Mouse (Mus musculus) midbrain, embryonic 15.5 days (tissue): ENCODE data around the gene Rhox4d. TPM values are rescaled to one million over a fixed set of nuclear protein-coding genes. Genes with fewer than 3 reads are reported as not detected.
"Not testable (repeated sequence)": the region's sequence is repeated elsewhere in the genome, so short reads cannot be mapped to it uniquely, and the experiment has no call there.

ENCODE experiments used
- ATAC-seq: fragments of 200-750 bp; cut with Nextera tagmentation; replicated peaks from 2 replicates; pipeline ENCODE4 v1.8.0; 2017; ENCODE audit warnings: moderate TSS enrichment
- H3K27ac ChIP-seq: fragments of 300-500 bp; sonication (generic); 2 replicates; pipeline ENCODE4 v1.5.1; 2015; ENCODE audit warnings: mild to moderate bottlenecking, inconsistent platforms
- H3K27me3 ChIP-seq: fragments of 300-500 bp; sonication (generic); replicated peaks from 2 replicates; pipeline ENCODE4 v1.6.1; 2015; ENCODE audit warnings: inconsistent platforms
- H3K36me3 ChIP-seq: fragments of 300-500 bp; sonication (generic); replicated peaks from 2 replicates; pipeline ENCODE4 v1.6.1; 2015; ENCODE audit warnings: inconsistent platforms
- H3K4me1 ChIP-seq: fragments of 300-500 bp; sonication (generic); 2 replicates; pipeline ENCODE4 v1.6.1; 2015; ENCODE audit warnings: inconsistent platforms
- H3K4me2 ChIP-seq: fragments of 300-500 bp; sonication (generic); 2 replicates; pipeline ENCODE4 v1.6.1; 2015; ENCODE audit warnings: inconsistent platforms, mild to moderate bottlenecking, moderate library complexity
- H3K4me3 ChIP-seq: fragments of 300-500 bp; sonication (generic); 2 replicates; pipeline ENCODE4 v1.5.1; 2015; ENCODE audit warnings: mild to moderate bottlenecking, inconsistent platforms
- H3K9ac ChIP-seq: fragments of 300-500 bp; sonication (generic); 2 replicates; pipeline ENCODE4 v1.6.1; 2015; ENCODE audit warnings: mild to moderate bottlenecking, inconsistent platforms
- H3K9me3 ChIP-seq: fragments of 300-500 bp; sonication (generic); 2 replicates; pipeline ENCODE4 v1.6.1; 2016; ENCODE audit warnings: inconsistent platforms
- WGBS: fragments of 180-500 bp; shearing (Covaris S2); methylation state at CpG from one replicate; pipeline ENCODE4 v1.1.7; 2015; ENCODE audit warnings: mixed read lengths; 5-methylcytosine and 5-hydroxymethylcytosine counted together
- polyA plus RNA-seq: library from polyadenylated mRNA; unstranded; fragments of >200 nt; fragmentation: Nextera tagmentation; extraction: Ambion mirVana; gene quantifications from 2 replicates; pipeline ENCODE4 v1.2.1, GENCODE M21; 2015

The Rhox4d gene
- polyA plus RNA-seq = not detected in 2 replicates

GRCm38 (mm10) chrX:37514059-37514458 lies at the start of gene Rhox4d:
Gene Rhox4d (plus strand): TSS chrX:37514359.
- not testable (repeated sequence) for H3K4me1 ChIP-seq, H3K4me3 ChIP-seq, H3K9me3 ChIP-seq, ATAC-seq, H3K27ac ChIP-seq, H3K4me2 ChIP-seq, H3K9ac ChIP-seq, H3K27me3 ChIP-seq, H3K36me3 ChIP-seq
- 93% methylated on average over 17 of the region's 18 CpGs for WGBS

DNA sequence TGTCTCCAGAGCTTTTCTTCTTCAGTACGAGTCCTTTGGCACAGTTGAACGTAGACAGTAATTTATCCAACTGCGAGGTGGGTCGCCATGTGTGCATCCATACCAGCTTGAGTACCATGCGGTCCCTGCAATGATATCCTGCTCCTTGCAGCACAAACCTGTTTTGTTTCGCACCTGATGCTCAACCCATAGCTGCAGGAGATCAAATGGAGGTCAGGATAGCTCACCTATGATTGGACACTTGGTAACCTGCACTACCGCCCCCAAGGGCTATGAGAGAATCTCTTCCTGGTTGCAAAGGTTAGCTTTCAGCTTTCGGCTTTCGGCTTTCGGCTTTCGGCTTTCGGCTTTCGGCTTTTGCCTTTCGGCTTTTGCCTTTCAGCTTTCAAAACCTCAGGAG lies 34.1 kb upstream of the Rhox4d start, which contains the start of gene Rhox4c:
Gene Rhox4c, plus strand, starts transcription at position 301 of the 400 bp plus-strand sequence.
- H3K36me3 ChIP-seq, H3K4me2 ChIP-seq, H3K4me1 ChIP-seq, H3K9ac ChIP-seq, H3K27me3 ChIP-seq, H3K27ac ChIP-seq, ATAC-seq, H3K9me3 ChIP-seq, H3K4me3 ChIP-seq: not testable (repeated sequence)
- 94% methylated on average over 14 of the region's 14 CpGs for WGBS

- H3K27me3 ChIP-seq, ATAC-seq, H3K36me3 ChIP-seq, H3K9me3 ChIP-seq, H3K4me1 ChIP-seq, H3K27ac ChIP-seq, H3K9ac ChIP-seq, H3K4me3 ChIP-seq, H3K4me2 ChIP-seq: not testable (repeated sequence)
- WGBS = 85% methylated on average over 2 of the region's 8 CpGs
These were observed 16.0 kb downstream of the Rhox4d start, which contains the start of gene Rhox2e for GRCm38 (mm10) chrX:37530152-37530551. Gene Rhox2e (plus strand): TSS chrX:37530452.

DNA sequence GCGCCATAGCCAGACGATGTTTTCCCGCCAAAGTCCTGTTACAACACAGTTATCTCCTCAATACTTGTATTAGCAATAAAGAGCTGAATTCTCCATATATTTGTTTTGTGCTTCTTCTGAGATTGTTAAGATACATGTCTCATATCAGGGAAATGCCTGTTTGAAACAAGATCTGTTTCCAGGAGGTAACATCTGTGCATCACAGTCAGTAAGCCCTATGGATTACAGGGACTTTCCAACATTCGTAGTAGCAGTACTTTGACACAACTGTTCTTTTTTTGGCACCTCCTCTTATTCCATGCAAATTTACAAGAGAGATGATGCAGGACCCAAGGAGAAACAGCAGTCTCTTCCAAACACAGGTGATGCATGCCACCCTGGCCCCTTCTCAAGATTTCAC lies 27.6 kb downstream of the Rhox4d start, which contains the start of gene Rhox3e:
Gene Rhox3e, plus strand, starts transcription at position 301 of the 400 bp plus-strand sequence.
- not testable (repeated sequence) for H3K9me3 ChIP-seq, ATAC-seq, H3K4me2 ChIP-seq, H3K4me3 ChIP-seq, H3K27me3 ChIP-seq, H3K9ac ChIP-seq, H3K4me1 ChIP-seq, H3K36me3 ChIP-seq, H3K27ac ChIP-seq
- no CpG with 5 or more reads among the region's 4 CpGs for WGBS

DNA sequence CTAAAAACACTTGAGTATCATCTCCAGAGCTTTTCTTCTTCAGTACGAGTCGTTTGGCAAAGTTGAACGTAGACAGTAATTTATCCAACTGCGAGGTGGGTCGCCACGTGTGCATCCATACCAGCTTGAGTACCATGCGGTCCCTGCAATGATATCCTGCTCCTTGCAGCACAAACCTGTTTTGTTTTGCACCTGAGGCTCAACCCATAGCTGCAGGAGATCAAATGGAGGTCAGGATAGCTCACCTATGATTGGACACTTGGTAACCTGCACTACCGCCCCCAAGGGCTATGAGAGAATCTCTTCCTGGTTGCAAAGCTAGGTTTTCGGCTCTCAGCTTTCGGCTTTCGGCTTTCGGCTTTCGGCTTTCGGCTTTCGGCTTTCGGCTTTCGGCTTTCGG lies 43.0 kb downstream of the Rhox4d start, which contains the start of gene Rhox4e:
Gene Rhox4e, plus strand, starts transcription at position 301 of the 400 bp plus-strand sequence.
- not testable (repeated sequence) for H3K4me1 ChIP-seq, H3K27me3 ChIP-seq, H3K9ac ChIP-seq, H3K9me3 ChIP-seq, H3K4me3 ChIP-seq, ATAC-seq, H3K4me2 ChIP-seq, H3K36me3 ChIP-seq, H3K27ac ChIP-seq
- WGBS = 99% methylated on average over 9 of the region's 18 CpGs

Other genes starting within 250 kb of the Rhox4d start
- not detected in 2 replicates for gene Rhox4a, start 249.0 kb upstream of the Rhox4d start, polyA plus RNA-seq
- not detected in 2 replicates for gene Rhox3a2, start 134.3 kb upstream of the Rhox4d start, polyA plus RNA-seq
- not detected in 2 replicates for gene Rhox4a2, start 123.5 kb upstream of the Rhox4d start, polyA plus RNA-seq
- not detected in 2 replicates for gene Rhox2b, start 102.3 kb upstream of the Rhox4d start, polyA plus RNA-seq
- gene Rhox4b, start 81.9 kb upstream of the Rhox4d start, polyA plus RNA-seq = not detected in 2 replicates
- not detected in 2 replicates for gene Rhox2c, start 60.7 kb upstream of the Rhox4d start, polyA plus RNA-seq
- not detected in 2 replicates for gene Rhox3c, start 55.8 kb upstream of the Rhox4d start, polyA plus RNA-seq
- gene Rhox4c, start 34.0 kb upstream of the Rhox4d start, polyA plus RNA-seq = not detected in 2 replicates
- not detected in 2 replicates for gene Rhox2d, start 20.9 kb upstream of the Rhox4d start, polyA plus RNA-seq
- gene Rhox2e, start 16.1 kb downstream of the Rhox4d start, polyA plus RNA-seq = not detected in 2 replicates
- not detected in 2 replicates for gene Rhox3e, start 27.7 kb downstream of the Rhox4d start, polyA plus RNA-seq
- not detected in 2 replicates for gene Rhox4e, start 43.1 kb downstream of the Rhox4d start, polyA plus RNA-seq
- gene Rhox2f, start 57.0 kb downstream of the Rhox4d start, polyA plus RNA-seq = not detected in 2 replicates
- not detected in 2 replicates for gene Rhox3f, start 66.6 kb downstream of the Rhox4d start, polyA plus RNA-seq
- not detected in 2 replicates for gene Rhox4f, start 93.3 kb downstream of the Rhox4d start, polyA plus RNA-seq
- not detected in 2 replicates for gene Rhox3g, start 114.3 kb downstream of the Rhox4d start, polyA plus RNA-seq
- gene Rhox2g, start 129.1 kb downstream of the Rhox4d start, polyA plus RNA-seq = not detected in 2 replicates
- not detected in 2 replicates for gene Rhox4g, start 137.0 kb downstream of the Rhox4d start, polyA plus RNA-seq
- gene Rhox3h, start 154.4 kb downstream of the Rhox4d start, polyA plus RNA-seq = not detected in 2 replicates
- gene Rhox2h, start 158.9 kb downstream of the Rhox4d start, polyA plus RNA-seq = not detected in 2 replicates